Mouse (Mus musculus) liver (tissue): ENCODE data around the gene B4galt3.
"Not testable (repeated sequence)": the region's sequence is repeated elsewhere in the genome, so short reads cannot be mapped to it uniquely, and the experiment has no call there.

Source experiments
- DNase-seq: peaks from one replicate; pipeline ENCODE4 v3.0.0-alpha.2; 2020; ENCODE audit warnings: mixed read lengths

B4galt3 gene

DNA sequence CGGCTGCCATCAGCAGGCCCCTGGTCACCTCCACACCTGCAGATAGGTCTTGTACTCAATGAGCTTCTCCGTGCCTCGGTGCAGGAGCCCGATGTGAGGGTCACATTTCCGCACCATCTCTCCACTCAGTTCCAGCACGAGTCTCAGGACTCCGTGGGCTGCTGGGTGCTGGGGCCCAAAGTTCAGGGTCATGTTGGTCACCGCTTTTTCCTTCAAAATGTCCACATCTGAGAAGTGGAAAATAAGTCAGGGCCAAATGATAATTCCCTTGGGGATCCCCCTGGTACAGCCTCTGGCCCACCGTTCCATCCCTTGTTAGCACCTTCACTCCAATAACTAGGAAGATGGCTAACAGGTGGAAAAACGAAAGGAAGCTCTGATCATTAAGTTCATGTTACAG, 29.2 kb upstream of the B4galt3 start:
- DNase-seq: no peak

DNA sequence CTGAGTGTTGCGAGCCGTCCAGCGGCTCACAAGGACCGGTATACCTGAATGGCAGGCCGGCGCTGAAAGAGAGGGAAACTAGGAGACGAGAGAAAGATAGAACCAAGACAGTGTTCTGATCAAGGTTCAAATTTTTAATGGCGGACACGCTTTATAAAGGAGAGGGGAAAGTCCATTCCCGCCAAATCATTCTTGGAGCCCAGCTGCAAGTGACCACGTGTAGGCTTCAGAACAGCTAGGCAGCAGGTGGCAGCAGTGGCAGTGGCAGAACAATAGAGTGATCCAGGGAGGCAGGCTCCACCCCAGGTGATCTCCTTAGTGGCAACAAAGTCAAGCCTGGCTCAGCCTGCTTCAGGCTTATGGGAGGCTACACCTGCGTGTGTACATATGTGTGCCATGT, 28.2 kb upstream of the B4galt3 start:
- DNase-seq: not testable (repeated sequence)

DNA sequence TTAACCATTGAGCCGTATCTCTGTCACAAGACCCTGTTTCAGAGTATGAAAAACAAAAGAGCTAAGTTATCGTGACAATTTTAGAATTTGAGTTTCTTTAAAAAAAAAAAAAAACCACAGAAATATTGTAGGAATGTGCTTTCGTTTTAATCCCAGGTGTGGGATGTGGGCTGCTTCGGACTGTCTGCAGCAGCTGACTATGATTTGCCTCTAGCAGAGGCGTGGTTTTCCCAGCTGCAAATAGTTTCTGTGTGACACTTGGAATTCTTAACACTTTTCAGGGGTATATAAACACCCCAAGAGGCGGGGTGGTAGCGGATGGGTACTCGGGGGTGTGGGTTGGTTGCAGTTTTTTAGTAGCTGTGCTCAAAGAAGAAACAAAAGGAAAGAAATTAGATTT, 24.8 kb upstream of the B4galt3 start:
- DNase-seq: no peak

DNA sequence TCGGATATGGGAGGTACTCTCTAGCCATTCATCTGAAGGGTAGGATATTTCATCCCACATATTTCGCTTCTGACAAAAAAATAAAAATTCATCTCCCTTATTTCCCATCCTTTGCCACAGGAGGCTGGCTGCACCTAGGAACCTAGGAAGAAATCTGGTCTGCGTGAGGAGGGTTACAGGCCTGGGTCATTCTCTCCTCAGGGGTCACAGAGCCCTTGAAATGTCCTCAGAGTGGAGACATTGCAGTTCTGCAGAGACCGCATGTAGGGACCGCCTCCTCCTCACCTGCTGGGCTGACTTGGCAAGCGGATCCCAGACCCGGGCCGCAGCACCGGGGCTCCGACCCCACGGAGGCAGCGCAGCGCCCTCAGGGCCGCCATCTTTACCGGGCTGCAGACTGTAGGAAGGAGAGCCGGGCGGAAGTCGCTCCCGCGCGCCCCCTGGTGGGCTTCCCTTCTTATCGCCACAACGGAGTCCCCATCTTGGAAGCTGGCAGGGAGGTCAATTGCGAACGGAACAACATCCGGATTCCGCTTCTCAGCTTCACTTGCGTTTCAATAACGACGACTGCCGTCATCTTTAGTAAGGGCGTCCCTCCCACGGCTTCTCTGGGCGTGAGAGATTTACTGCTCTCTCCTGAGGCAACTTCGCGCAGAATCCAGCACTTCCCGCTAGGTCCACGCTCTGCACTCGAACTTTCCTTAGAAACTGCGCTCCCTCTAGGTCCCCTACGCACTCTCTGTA, 23.2 kb upstream of the B4galt3 start:
- DNase-seq: peak; percentile 97

DNA sequence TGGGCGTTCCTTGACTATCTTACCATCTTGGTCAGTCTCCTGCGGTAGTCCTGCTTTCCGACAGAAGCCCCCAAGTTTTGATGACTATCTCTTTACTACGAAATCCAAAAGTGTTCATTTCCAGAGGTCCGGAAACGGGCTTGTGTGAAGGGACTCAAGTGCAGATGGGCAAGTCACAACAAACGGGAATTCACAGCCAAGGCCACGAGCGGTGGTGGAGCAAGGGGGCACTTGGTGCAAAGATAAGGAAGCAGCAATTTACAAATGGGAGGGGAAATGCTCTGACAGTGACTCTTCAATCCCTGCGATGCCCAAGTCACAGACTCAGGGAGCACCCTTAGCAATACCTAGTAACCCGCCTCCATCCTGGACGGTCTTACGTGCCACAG, 22.7 kb upstream of the B4galt3 start:
- no peak for DNase-seq

DNA sequence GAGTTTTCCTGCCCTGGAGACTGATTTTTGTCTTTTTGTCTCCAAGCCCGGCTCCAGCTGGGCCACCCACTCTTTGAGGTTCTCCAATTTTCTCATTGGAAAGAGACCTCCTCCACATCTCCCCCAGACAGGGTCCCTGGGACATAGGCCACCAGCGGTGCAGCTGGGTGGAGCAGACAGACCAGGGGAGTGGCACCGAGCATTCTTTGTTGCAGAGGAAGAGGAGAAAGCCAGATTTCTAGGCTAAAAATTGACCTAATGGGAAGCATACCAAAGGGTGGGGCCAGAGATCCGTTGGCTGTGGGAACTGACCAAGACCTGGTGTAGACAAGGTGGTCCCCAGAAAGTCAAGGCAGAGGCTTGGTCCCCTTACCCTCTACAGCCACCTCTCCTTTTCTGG, 22.2 kb upstream of the B4galt3 start:
- DNase-seq: no peak

DNA sequence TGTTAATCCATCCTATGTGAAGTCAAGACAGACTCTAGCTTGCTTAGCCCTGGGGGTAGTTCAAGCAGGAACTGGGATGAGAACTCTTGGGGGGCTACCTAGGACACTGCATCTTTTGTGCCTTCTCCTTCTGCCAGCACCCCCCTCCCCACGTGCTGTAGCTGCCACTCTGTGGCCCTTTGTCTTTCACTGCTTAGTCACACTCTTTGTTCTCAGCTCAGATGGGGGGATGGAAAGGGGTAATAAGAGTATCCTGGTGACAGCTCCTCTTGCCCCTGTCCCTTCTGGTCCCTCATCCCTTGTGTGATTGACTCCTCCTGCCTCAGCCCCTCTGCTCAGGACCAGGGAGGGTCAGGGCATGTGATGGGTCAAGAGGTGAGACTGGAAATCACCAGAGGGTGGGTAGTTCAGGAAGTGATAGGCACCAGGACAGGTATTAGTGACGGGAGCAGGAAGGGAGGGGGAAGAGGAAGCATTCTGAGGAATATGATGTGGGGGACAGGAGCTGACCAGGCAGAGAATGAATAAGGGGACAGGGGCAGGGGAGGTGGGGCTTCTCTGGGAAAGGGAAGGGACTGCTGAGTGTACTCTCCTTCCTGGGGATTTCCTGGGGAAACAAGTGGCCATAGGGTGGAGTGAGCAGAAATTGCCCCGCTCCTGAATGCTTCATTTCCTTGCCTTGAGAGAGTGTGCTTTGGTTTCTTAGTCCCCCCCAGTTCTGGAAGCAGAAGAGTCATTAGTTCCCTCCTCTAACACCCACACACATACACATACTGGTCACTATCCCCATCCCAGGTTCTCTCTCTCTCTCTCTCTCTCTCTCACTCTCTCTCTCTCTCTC, 21.5 kb upstream of the B4galt3 start:
- DNase-seq: no peak

DNA sequence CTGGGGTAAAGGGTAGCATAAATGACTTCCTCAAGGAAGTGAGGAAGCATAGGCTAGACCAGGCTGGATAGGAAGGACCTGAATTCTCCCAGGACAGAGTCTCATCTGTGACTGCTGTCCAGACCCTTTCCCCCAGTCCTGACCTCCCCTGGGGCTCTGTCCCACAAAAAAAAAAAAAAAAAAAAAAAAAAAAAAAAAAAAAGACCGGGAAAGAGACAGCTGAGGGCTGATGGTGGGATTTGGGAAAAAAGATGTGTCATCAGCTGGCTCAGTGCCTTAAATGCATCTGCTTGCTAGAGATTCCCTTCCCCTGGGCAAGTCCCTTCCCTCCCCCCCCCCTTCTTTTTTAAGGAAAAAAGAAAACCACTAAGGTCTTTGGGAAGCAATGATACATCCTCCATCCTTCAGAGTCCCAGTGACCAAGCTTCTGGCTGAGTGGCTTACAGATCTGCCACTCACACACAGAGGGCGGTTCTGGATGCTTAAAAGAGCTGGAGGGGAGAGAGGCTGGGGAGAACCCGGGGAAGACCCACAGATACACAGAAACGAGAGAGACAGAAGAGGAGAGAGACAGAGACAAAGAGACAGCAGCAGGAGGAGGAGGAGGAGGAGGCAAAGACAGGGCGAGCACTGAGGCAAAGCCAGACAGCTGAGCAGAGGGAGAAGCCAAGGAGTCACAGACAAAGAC, 20.1 kb upstream of the B4galt3 start, which contains the start of gene Adamts4:
TSS of gene Adamts4 (plus strand) at position 509 of the 688 bp plus-strand sequence.
- DNase-seq: no peak

DNA sequence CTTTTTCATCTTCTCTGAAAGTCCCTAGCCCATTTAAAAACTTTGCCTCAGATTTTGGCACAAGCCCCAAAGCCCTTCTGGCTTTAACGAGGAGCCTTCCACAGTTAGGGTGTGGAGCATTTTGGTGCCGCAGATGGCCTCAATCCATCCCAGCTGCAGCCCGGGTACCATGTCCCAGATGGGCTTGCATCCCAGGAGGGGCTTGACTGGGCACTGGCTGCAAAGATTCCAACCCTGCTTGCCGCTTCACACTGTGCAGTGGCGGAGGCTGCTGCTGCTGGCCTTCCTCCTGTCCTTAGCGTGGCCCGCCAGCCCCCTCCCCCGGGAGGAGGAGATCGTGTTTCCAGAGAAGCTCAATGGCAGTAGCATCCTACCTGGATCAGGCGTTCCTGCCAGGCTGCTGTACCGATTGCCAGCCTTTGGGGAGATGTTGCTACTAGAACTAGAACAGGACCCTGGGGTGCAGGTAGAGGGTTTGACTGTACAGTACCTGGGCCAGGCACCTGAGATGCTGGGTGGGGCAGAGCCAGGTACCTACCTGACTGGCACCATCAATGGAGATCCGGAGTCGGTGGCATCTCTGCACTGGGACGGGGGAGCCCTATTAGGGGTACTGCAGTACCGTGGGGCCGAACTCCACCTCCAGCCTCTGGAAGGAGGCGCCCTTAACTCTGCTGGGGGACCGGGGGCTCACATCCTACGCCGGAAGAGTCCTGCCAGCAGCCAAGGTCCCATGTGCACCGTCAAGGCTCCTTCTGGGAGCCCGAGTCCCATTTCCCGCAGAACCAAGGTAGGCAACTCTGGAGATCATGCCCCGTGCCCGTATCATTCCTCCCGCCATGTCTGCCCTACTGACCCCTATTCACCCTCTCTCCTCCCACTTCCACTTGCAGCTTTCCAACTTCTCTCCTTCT, 19.2 kb upstream of the B4galt3 start, which contains the start of gene Ndufs2:
TSS of gene Ndufs2 (minus strand) at position 709 of the 914 bp plus-strand sequence.
- no peak for DNase-seq

DNA sequence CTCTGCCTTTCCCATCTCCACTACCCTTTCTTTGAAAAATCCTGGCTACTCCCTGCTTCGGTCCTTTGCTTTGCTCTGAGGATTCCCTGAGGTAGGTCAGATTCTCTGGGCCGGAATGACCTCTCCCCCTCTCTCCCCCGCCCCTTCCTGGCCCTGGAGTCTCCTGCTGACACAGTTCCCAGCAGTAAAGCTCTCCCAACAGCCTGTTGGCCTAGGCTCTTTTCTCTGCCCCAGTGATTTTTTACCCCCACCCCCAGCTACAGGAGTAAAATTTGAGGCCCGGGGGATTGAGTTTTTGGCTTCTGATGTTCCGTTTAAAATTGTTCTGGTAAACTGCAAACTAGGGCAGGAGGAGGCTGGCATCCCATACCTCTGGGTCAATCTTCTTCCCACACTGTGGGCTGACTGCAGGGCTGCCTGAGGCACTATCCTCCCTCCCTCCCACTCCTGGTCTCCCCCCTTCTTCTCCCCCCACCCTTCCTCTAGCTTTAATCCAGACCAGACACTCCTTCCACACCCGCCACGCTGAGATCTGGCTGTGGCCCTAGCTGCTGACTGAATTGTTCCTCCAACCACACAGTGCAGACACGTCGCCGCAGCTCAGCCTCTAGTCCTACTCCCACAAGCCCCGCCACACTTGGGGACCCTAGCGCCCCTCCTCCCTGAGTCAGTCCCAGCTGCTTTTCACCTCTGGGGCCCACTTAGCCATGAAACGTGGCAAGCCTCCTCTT, 18.4 kb upstream of the B4galt3 start:
- no peak for DNase-seq

DNA sequence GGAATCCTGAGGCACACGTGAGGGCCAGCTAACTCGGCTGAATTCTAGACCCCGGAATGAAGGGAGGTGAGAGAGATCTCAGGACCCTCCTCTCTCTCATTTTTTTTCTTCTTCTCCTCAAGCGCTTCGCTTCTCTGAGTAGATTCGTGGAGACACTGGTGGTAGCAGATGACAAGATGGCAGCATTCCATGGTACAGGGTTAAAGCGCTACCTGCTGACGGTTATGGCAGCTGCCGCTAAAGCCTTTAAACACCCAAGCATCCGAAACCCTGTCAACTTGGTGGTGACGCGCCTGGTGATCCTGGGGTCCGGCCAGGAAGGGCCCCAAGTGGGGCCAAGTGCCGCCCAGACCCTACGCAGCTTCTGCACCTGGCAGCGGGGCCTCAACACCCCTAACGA, 17.7 kb upstream of the B4galt3 start:
- peak; percentile 3 for DNase-seq

DNA sequence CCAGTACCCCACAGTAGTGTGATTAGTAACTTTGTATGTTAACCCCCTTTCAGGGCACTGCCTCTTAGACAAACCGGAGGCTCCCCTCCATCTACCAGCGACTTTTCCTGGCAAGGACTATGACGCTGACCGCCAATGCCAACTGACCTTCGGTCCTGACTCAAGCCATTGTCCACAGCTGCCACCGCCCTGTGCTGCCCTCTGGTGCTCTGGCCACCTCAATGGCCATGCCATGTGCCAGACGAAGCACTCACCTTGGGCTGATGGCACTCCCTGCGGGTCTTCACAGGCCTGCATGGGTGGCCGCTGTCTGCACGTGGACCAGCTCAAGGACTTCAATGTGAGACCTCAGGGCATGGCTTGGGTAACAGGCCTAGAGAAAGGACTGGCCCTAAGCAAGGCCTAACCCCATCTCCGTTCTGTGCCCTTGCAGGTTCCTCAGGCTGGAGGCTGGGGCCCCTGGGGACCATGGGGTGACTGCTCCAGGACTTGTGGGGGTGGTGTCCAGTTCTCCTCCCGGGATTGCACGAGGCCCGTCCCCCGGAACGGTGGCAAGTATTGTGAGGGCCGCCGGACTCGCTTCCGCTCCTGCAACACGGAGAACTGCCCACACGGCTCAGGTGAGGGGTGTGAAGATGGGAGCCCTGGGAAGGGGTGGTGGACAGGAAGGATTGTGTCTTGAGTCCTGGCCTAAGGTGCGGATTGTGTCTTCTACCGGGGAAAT, 13.9 kb upstream of the B4galt3 start:
- DNase-seq: no peak

DNA sequence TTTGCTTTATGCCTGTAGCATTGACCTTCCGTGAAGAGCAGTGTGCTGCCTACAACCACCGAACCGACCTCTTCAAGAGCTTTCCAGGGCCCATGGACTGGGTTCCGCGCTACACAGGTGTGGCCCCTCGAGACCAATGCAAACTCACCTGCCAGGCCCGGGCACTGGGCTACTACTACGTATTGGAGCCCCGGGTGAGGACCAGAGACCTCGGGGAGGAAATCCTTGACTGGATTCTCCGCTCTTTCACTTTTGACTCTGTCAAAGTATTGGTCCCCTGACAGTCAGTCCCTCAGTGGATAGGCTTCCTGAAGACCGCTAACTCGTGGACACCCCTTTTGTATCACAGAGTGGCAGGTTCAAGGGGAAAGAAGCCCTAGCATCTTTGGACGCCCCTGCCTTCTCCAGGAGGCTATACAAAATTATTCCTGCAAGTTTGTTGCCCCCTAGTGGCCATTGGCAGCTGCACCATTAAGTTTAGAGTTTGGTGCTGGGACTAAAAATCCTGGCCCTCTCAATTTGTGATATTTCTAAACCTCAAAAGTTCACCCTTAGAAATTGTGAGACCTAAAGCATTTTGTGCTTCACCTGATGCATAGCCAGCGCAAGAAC, 13.1 kb upstream of the B4galt3 start:
- peak; percentile 75 for DNase-seq

DNA sequence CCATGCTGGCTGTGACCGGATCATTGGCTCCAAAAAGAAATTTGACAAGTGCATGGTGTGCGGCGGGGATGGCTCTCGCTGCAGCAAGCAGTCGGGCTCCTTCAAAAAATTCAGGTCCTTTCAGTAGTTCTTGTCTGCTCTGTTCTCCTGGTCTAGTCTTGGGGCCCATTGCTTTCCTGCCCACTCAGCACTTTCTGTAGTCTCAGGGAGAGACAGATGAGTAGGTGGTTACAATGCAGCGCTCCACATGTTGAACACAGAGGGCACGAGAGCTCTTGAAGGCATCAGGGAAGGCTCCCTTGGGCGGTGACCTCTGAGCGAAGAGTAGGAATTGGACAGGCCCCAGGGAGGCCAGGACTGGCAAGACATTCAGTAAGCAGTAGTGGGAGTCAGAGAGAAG, 12.3 kb upstream of the B4galt3 start:
- no peak for DNase-seq

DNA sequence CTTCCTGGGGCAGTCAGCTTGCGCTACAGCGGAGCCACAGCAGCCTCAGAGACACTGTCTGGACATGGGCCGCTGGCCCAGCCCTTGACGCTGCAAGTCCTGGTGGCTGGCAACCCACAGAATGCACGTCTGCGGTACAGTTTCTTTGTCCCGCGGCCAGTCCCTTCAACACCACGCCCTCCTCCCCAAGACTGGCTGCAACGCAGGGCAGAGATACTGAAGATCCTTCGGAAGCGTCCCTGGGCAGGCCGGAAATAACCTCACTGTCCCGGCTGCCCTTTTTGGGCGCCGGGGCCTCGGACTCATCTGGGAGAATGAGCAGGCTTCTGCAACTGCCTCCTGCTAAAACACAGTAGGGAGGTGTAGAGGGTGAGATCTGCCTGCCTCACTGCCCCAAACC, 11.2 kb upstream of the B4galt3 start:
- DNase-seq: no peak

DNA sequence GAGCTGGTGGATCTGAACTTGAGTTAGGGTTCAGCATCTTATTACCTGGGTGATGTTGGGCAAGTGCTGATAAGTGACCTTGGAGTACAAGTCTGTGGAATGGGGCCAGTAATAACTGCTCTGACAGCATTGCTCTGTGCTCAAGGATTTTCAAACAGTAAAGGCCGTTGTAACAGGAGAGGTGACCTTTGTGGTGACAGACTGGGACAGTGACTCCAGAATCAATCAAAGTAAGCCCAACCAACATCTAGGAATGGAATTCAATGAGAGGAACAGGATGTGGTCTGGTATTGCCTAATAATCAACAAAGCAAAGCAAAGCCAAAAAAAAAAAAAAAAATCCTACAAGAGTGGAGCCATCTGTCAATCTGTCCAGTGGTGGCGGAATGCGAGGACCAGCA, 9.8 kb upstream of the B4galt3 start:
- no peak for DNase-seq

DNA sequence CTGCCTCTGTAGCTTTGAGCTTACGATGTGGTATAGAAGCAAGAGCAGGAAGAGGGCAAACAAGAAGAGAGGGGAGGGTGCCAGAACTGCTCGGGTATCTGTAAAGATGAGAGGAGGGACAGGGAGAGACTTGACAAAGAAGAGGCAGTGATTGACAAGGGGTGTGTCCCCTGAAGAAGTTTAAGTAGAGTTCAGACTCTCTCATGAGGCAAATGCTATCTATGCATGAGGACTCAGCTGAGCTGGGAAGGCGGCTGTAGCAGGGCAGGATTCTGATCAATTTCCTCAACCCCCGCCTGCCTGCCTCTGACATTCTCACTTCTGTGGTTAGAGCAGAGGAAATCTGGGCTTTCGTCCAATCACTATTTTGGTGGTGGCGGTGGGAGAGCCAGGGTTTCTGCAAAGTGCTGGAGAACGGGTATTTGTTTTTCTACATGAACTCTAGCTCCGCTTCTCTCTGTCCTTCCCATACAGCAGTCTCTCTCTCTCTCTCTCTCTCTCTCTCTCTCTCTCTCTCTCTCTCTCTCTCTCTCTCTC, 7.5 kb upstream of the B4galt3 start:
- DNase-seq: peak; percentile 52

DNA sequence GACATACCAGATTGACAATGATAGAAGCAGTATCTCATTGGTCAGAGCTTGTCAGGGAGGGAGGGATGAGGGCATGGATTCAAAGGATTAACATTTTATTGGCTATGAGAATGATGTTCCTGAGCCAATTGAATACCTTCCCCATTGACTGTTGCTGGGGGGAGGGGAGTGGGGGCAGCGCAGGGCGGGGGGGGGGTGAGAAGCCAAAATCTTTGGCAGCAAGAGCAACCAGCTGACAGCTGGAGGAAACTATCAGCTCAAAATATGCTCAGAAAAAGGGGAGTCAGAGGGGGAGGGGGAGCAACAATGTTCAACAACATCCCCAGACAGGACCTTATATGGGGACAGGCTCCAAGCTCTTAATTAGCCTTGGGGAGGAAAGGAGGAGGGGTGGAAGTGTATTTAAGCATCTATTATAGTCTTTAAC, 6.9 kb upstream of the B4galt3 start:
- DNase-seq: peak; percentile 41

DNA sequence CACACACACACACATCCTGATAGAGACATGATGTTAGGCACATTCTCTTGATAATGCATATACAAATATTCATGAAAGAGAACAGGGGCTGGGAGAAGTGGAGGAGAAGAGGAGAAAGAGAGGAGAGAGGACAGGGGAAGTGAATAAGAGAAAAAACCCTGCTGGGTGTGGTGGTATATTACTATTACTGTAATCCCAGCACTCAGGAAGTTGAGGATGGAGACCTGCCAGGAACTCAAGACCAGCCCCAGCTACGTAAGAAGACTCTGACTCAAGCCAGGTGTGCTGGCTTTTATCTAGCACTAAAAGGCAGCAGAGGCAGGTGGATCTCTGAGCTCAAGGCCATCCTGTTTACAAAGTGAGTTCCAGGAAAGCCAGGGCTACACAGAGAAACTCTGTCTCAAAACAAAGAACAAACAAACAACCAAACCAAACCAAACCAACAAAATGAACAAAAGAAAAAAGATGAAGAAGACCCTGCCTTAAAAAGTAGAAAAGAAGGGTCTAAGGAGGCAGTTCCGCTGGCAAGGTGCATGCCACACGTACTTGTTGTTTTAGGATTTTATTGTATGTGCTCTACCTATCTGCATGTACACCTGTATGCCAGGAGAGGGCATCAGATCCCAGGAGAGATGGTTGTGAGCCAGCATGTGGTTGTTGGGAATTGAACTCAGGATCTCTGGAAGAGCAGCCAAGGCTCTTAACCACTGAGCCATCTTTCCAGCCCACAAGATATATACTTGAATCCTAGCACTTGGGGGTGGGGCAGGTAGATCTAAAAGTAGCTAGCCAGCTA, 6.3 kb upstream of the B4galt3 start:
- no peak for DNase-seq
